Mouse (Mus musculus) forebrain, embryonic 11.5 days (tissue): Measurements from ENCODE around the gene Tmprss11a. TPM values are rescaled to one million over a fixed set of nuclear protein-coding genes. Genes with fewer than 3 reads are reported as not detected.

Experiments
- ATAC-seq: fragments of 200-750 bp; cut with Nextera tagmentation; replicated peaks from 2 replicates; pipeline ENCODE4 v1.8.0; 2017; ENCODE audit warnings: moderate TSS enrichment; ENCODE audit not compliant: low FRiP score
- DNase-seq: peaks from one replicate; pipeline ENCODE4 v3.0.0-alpha.2; 2017; ENCODE audit warnings: low spot score
- H3K27ac ChIP-seq: fragments of 300-500 bp; sonication (generic); 2 replicates; pipeline ENCODE4 v1.5.1; 2014; ENCODE audit warnings: low read depth, low read length
- H3K27me3 ChIP-seq: fragments of 300-500 bp; sonication (generic); 2 replicates; pipeline ENCODE4 v1.6.1; 2014; ENCODE audit warnings: mild to moderate bottlenecking, low read length, mixed read lengths; ENCODE audit not compliant: control insufficient read depth, insufficient read depth
- H3K36me3 ChIP-seq: fragments of 300-500 bp; sonication (generic); 2 replicates; pipeline ENCODE4 v1.6.1; 2014; ENCODE audit warnings: mild to moderate bottlenecking, low read length, moderate library complexity, mixed read lengths; ENCODE audit not compliant: control insufficient read depth, insufficient read depth
- H3K4me1 ChIP-seq: fragments of 300-500 bp; sonication (generic); replicated peaks from 2 replicates; pipeline ENCODE4 v1.6.1; 2014; ENCODE audit warnings: low read length, mixed read lengths; ENCODE audit not compliant: control insufficient read depth, insufficient read depth
- H3K4me2 ChIP-seq: fragments of 300-500 bp; sonication (generic); 2 replicates; pipeline ENCODE4 v1.6.1; 2014; ENCODE audit warnings: low read depth, mild to moderate bottlenecking, low read length, moderate library complexity, mixed read lengths; ENCODE audit not compliant: severe bottlenecking
- H3K4me3 ChIP-seq: fragments of 300-500 bp; sonication (generic); 2 replicates; pipeline ENCODE4 v1.5.1; 2014; ENCODE audit warnings: low read depth, low read length
- H3K9ac ChIP-seq: fragments of 300-500 bp; sonication (generic); 2 replicates; pipeline ENCODE4 v1.6.1; 2014; ENCODE audit warnings: low read length
- H3K9me3 ChIP-seq: fragments of 300-500 bp; sonication (generic); 2 replicates; pipeline ENCODE4 v1.6.1; 2016; ENCODE audit warnings: low read length, mixed read lengths; ENCODE audit not compliant: control insufficient read depth
- WGBS: fragments of 180-500 bp; shearing (Covaris S2); extraction: QIAGEN DNeasy Blood & Tissue Kit; methylation state at CpG from one replicate; pipeline ENCODE4 v1.1.7; 2014; 5-methylcytosine and 5-hydroxymethylcytosine counted together
- polyA plus RNA-seq: library from polyadenylated mRNA; unstranded; fragments of >200 nt; fragmentation: Nextera tagmentation; extraction: Ambion mirVana; gene quantifications from 2 replicates; pipeline ENCODE4 v1.2.1, GENCODE M21; 2014

Gene Tmprss11a
- polyA plus RNA-seq, 1 experiment from 2014 or later = not detected

- H3K4me1 ChIP-seq = no peaks in the 10 kb centered on the region
- H3K4me2 ChIP-seq = no peak overlapping the region
- no peak overlapping the region for H3K9ac ChIP-seq
- DNase-seq = no peak
- H3K4me3 ChIP-seq = no peak overlapping the region
- ATAC-seq = peak; percentile 82; the same call in 1 of the 2 replicates
- H3K36me3 ChIP-seq = no peaks in the 10 kb centered on the region
- H3K9me3 ChIP-seq = no peaks in the 10 kb centered on the region
- H3K27ac ChIP-seq = no peak overlapping the region
- 4% methylated on average over 2 of the region's 2 CpGs for WGBS
- no peaks in the 10 kb centered on the region for H3K27me3 ChIP-seq
Measured at GRCm38 (mm10) chr5:86432697-86433096, 36.1 kb downstream of the Tmprss11a start.

GRCm38 (mm10) chr5:86431096-86431495, 37.7 kb downstream of the Tmprss11a start:
- Histone ChIP-seq H3K9me3 (no peaks in the 10 kb centered on the region), H3K36me3 (no peaks in the 10 kb centered on the region), H3K4me3 (no peak overlapping the region), H3K9ac (no peak overlapping the region), H3K4me2 (no peak overlapping the region), H3K4me1 (no peaks in the 10 kb centered on the region), H3K27me3 (no peaks in the 10 kb centered on the region), H3K27ac (no peak overlapping the region)
- DNase-seq (no peak), ATAC-seq (no peak)
- WGBS = 83% methylated on average over 5 of the region's 5 CpGs

GRCm38 (mm10) chr5:86421323-86422028, 47.3 kb downstream of the Tmprss11a start:
- Histone ChIP-seq H3K4me3 (no peak overlapping the region), H3K9me3 (no peaks in the 10 kb centered on the region), H3K9ac (no peak overlapping the region), H3K4me1 (no peaks in the 10 kb centered on the region), H3K27ac (no peak overlapping the region), H3K4me2 (no peak overlapping the region), H3K36me3 (no peaks in the 10 kb centered on the region), H3K27me3 (no peaks in the 10 kb centered on the region)
- ATAC-seq (peak; percentile 73), DNase-seq (no peak)
- 41% methylated on average over 3 of the region's 3 CpGs for WGBS

- no peak overlapping the region for H3K27ac ChIP-seq
- 21% methylated on average over 4 of the region's 4 CpGs for WGBS
- H3K4me1 ChIP-seq = no peaks in the 10 kb centered on the region
- H3K4me3 ChIP-seq = no peak overlapping the region
- H3K9me3 ChIP-seq = no peaks in the 10 kb centered on the region
- H3K36me3 ChIP-seq = no peaks in the 10 kb centered on the region
- DNase-seq = no peak
- H3K9ac ChIP-seq = no peak overlapping the region
- H3K27me3 ChIP-seq = no peaks in the 10 kb centered on the region
- 0 out of 2 replicates have a peak, but pooled peaks have one; percentile 49 for ATAC-seq
- no peak overlapping the region for H3K4me2 ChIP-seq
Measured at GRCm38 (mm10) chr5:86419494-86419893, 49.3 kb downstream of the Tmprss11a start.

- Histone ChIP-seq H3K4me3 (no peak overlapping the region), H3K27ac (no peak overlapping the region), H3K9ac (no peak overlapping the region), H3K36me3 (no peaks in the 10 kb centered on the region), H3K27me3 (no peaks in the 10 kb centered on the region), H3K4me2 (no peak overlapping the region), H3K9me3 (no peaks in the 10 kb centered on the region), H3K4me1 (no peaks in the 10 kb centered on the region)
- DNase-seq = no peak
- ATAC-seq = no peak
- 90% methylated on average over 7 of the region's 7 CpGs for WGBS
Measured at GRCm38 (mm10) chr5:86414280-86414679, 54.5 kb downstream of the Tmprss11a start.

- no peak overlapping the region for H3K27ac ChIP-seq
- H3K4me3 ChIP-seq = no peak overlapping the region
- DNase-seq (no peak), ATAC-seq (no peak)
- no peaks in the 10 kb centered on the region for H3K27me3 ChIP-seq
- no peaks in the 10 kb centered on the region for H3K4me1 ChIP-seq
- no peak overlapping the region for H3K9ac ChIP-seq
- no peaks in the 10 kb centered on the region for H3K9me3 ChIP-seq
- H3K4me2 ChIP-seq = no peak overlapping the region
- H3K36me3 ChIP-seq = no peaks in the 10 kb centered on the region
- WGBS = 36% methylated on average over 3 of the region's 3 CpGs
Measured at GRCm38 (mm10) chr5:86410815-86411214, 58.0 kb downstream of the Tmprss11a start.

- Histone ChIP-seq H3K4me3 (no peak overlapping the region), H3K36me3 (no peaks in the 10 kb centered on the region), H3K9ac (no peak overlapping the region), H3K4me1 (no peaks in the 10 kb centered on the region), H3K9me3 (no peaks in the 10 kb centered on the region), H3K27ac (no peak overlapping the region), H3K4me2 (no peak overlapping the region), H3K27me3 (no peaks in the 10 kb centered on the region)
- DNase-seq (no peak), ATAC-seq (no peak)
- 95% methylated on average over 2 of the region's 2 CpGs for WGBS
Measured at GRCm38 (mm10) chr5:86407941-86408340, 60.8 kb downstream of the Tmprss11a start.

GRCm38 (mm10) chr5:86407191-86407590, 61.6 kb downstream of the Tmprss11a start:
- H3K9ac ChIP-seq = no peak overlapping the region
- no peak overlapping the region for H3K4me3 ChIP-seq
- no peaks in the 10 kb centered on the region for H3K27me3 ChIP-seq
- 91% methylated on average over 3 of the region's 3 CpGs for WGBS
- no peaks in the 10 kb centered on the region for H3K4me1 ChIP-seq
- H3K4me2 ChIP-seq = no peak overlapping the region
- H3K9me3 ChIP-seq = no peaks in the 10 kb centered on the region
- no peak overlapping the region for H3K27ac ChIP-seq
- no peak for ATAC-seq
- H3K36me3 ChIP-seq = no peaks in the 10 kb centered on the region
- DNase-seq = no peak

- no peak within 1 kb of the TSS for H3K4me3 ChIP-seq
- H3K4me1 ChIP-seq = no peaks in the 10 kb centered on the region
- no peak for ATAC-seq
- WGBS = 78% methylated on average over 3 of the region's 3 CpGs
- H3K27ac ChIP-seq = no peak within 1 kb of the TSS
- H3K9me3 ChIP-seq = no peaks in the 10 kb centered on the region
- no peak for DNase-seq
- H3K9ac ChIP-seq = no peak within 1 kb of the TSS
- H3K4me2 ChIP-seq = no peak within 1 kb of the TSS
- no peaks in the 10 kb centered on the region for H3K36me3 ChIP-seq
- H3K27me3 ChIP-seq = no peaks in the 10 kb centered on the region
Measured at GRCm38 (mm10) chr5:86373320-86373719, 95.5 kb downstream of the Tmprss11a start, which contains the start of gene Tmprss11d. Tmprss11d (minus strand) TSS chr5:86373420.
